Mouse (Mus musculus): ENCODE measurements around the gene Slc40a1.

Gene Slc40a1

GRCm38 (mm10) chr1:45926393-45926763 lies at the start of gene Slc40a1:
TSS of gene Slc40a1 (minus strand) at chr1:45926523.
- no peak for DNase-seq

GRCm38 (mm10) chr1:45971314-45971713 lies 45.0 kb upstream of the Slc40a1 start:
- DNase-seq, result no peak

DNA sequence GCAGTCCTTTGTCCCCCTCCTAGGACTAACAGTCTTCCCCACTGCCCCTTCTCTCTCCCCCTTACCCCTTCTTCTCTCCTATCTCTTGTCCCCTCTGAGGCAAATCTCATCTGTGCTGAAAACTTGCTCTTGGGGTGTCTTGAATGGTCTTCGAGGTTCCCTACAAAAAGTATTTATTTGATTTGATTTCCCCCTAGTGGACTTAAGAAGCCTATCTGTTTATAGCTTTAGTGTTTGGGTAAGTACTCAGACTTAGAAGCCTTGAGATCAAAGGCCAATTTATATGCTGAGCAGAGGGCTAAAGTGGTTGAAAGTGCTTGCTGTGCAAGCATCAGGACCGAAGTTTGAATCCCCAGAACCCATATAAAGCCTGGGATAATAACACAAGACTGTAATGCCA lies 22.7 kb upstream of the Slc40a1 start:
- no peak for DNase-seq

DNA sequence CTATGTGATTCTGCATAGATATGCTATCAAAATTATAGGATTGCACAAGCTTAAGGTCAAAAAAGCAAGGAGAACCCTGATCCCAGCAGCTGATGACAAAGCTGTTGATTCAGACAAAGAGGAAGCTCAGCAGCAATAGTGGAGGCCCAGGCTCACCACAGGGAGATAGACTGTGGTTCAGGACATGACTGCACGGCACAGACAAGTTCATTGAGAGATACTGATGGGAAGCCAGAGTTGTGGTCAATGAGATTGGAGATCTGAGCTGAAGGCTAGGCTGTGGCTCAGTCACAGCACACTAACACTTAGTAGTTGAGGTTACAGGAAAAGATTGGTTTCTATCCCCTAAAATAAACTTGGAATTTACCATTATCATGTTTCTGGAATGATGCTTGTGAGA lies 21.5 kb upstream of the Slc40a1 start:
- DNase-seq, result no peak

DNA sequence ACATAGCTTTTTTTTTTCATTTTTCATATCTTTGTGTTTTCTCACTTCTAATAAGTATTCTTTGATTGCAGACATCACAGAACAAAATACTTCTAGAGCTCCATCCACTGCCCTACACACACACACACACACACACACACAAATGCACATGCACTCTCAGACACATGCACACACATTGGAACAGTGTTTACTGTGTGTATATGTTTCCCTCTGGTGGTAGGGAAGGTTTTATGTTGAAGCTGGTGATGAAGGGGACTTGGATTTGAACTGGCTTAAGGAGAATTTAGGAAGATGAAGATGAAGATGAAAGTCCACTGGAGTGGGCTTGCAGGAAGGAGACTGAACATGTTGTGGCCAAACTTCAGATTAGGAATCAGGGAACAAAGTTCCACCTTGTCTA lies 4.8 kb upstream of the Slc40a1 start:
- no peak for DNase-seq

GRCm38 (mm10) chr1:45926911-45927310 lies 588 bp upstream of the Slc40a1 start:
- no peak for DNase-seq

GRCm38 (mm10) chr1:45925500-45926392 lies 577 bp downstream of the Slc40a1 start:
- peak in 1 of 2 experiments; percentile 17 for DNase-seq

GRCm38 (mm10) chr1:45925131-45925499 lies 1.2 kb downstream of the Slc40a1 start:
- no peak for DNase-seq

DNA sequence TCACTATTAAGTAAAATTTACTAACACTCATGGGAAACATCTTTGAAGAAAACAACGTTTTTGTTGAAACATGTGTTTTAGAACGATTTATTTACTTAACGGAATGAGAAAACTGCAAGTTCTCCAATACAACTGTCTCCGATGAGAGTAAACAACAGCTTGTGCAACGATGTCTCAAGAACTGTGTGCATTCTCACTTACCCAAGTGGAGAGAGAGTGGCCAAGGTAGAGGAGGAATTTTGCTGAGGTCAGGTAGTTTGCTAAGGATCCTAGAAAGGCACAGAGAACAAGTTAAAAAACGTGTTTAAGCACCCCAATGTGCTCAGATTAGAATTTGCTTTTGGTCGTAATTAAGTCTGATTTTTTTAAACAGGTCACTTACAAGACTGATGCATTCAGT lies 1.8 kb downstream of the Slc40a1 start:
- DNase-seq, result no peak

- no peak for DNase-seq
Observed at GRCm38 (mm10) chr1:45923306-45923705, 3.0 kb downstream of the Slc40a1 start.

DNA sequence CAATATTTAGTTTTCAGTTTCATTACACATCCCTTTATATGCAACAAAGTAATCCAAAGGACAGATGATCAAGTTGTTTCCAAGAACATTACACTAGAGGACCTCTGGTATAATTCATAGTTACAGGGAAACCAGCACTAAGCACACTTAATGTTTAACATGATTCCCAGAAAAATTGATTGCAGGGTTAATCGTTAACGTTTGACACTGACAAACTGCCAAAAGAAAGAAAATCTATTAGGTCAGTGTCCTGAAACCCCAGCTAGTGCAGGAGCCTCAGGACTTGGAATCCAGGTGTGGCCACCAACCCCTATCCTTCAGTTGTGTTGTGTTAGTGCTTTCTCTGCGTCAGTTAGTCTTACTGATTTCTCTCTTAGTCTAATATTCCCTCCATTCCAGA lies 5.6 kb downstream of the Slc40a1 start:
- DNase-seq, result no peak

GRCm38 (mm10) chr1:45919752-45920151 lies 6.6 kb downstream of the Slc40a1 start:
- DNase-seq, result no peak

DNA sequence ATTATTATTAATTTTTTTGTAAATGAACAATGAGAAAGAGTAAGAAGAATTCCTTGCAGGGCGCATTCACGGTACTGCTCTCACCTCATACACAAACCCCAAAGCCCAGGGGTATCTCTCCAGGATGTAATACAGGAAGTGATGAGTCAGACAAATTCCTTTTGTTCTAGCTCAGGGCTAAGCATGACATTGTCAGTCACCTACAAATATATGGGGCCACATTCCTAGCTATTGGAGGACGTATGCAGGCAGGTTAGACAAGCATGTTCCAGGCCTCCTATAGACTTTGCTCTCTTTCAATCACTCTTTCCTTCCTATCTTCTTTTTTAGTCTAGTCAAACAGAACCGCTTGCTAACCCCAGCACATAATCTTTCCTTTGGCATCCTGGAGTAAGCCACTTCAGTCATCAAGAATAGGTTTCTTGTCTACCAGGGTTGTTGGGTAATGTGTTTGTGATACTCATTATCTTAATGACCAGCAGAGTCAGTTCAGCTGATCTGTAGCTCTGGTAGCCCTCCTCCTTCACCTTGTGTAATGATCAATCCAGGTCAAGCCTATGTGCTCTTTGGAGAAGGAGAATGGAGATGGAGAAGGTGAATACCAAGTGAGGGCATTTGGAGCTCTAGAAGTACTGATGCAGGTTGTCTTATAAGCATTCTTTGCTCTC lies 9.1 kb downstream of the Slc40a1 start:
- no peak for DNase-seq

GRCm38 (mm10) chr1:45916174-45916573 lies 10.1 kb downstream of the Slc40a1 start:
- no peak for DNase-seq

DNA sequence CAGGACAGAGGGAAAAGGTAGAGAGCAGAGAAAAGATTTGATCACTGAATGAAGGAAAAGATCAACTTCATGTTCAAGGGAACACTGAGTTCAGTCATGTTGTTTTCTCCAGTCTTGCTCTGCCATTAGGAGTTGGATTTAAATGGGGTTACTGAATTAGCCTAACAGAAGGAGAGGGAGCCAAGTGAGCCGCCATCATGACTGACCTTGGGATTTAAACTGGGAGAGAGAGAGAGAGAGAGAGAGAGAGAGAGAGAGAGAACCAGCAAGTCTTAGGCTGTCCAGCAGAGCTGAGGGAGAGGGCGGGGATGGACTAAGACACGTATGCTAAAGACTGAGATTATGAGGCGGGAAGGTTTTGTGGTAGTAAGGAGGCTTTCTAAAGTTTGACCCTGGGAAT lies 12.1 kb downstream of the Slc40a1 start:
- no peak for DNase-seq

- DNase-seq, result no peak
Observed at GRCm38 (mm10) chr1:45905107-45905821, 21.1 kb downstream of the Slc40a1 start.

DNA sequence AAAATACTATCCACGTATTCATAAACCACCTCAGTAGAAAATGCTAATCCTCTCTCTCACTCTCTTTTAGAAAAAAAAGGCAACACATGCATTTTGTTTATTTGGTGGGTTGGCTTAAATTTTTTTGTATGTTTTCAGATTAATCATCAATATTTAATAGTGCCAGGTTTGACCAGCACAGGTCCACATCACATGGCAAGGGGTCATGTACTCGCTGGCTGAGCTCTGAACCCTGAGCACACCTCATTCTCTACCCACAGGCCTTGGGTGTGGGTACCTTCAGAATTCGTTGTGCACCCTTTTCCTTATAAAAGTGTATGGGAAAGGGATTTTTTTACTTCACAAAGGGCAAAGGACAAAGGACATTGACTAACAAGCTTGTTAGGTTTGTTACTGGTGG lies 22.2 kb downstream of the Slc40a1 start:
- no peak for DNase-seq

DNA sequence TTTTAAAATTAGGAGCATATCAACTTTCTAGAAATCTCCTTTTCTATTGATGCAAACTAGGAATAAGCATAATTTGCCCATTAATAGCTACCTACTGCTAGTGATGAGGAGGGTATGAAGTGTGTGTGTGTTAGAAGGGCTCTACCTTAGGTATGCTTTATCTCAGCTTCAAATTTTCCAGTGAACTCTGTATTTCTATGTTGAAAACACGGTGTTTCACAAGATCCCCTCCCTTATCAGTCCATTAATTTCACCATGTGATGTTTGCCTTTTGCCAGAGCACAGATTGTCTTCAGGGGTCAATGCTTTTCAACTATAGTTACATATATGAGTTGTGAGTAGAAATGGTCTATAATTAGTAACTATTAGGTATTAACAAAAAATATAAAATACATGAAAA lies 28.3 kb downstream of the Slc40a1 start:
- no peak for DNase-seq

- no peak for DNase-seq
Observed at GRCm38 (mm10) chr1:45894168-45894912, 32.0 kb downstream of the Slc40a1 start.

DNA sequence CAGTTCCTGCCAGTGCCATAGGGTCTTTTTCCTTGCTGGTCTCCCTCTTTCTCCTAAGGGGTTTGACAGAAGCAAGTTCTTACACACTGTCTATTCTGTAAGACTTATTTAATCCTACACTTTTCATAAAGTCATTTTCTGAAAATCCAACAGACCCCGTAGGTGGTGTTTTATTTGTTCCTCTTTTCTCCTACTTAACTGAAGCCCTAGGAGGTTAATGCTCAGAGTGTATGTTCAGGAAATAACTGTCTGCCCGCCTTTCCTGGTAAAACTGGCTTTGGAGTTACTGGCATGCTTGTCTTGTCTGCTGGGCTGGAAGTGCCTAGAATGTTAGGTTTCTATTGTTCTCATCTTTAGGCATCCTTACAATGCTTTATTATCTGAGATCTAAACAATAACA lies 34.3 kb downstream of the Slc40a1 start:
- DNase-seq, result no peak

DNA sequence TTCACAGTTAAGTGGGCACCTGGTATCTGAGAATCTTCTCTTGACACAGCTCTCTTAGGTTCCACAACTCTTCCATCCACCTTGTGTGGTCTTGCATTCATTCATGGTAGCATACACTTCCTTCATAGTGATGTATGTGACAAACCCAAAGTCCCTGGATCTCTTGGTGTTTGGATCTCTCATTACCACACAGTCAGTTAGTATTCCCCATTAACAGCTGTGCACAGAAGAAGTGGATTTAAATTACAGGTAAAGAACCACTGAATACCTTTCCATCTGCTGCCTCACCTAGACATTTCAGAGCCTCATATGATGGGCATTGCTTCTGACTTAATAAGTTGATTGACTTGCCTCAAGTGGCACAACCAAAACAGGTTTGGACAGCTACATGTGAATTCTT lies 36.1 kb downstream of the Slc40a1 start, which contains the start of gene Gm5269:
TSS of gene Gm5269 (minus strand) at position 101 of the 400 bp plus-strand sequence.
- DNase-seq, result no peak

DNA sequence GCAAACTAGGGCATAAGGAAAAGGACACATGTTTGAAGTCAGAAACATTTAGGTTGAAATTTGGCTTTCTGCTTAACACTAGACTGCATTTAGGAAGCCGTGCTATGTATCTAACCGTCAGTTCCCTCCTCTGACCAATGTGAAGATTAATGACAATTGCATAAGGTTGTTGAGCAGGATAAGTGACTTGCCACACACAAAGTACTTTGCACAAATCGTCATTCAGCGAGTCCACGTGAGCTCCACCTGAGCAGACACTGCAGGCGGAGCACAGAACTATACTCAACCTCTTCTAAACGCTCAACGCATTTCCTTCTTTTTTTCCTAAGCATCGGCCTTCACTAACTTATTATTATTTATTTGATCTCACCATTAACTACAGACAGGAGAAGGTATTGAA lies 39.5 kb downstream of the Slc40a1 start:
- DNase-seq, result no peak

- no peak for DNase-seq
Observed at GRCm38 (mm10) chr1:45883378-45883777, 42.9 kb downstream of the Slc40a1 start.

All from thymus, postnatal 36 days (tissue).